Mouse (Mus musculus): ENCODE data around the gene Gm10153. TPM values are rescaled to one million over a fixed set of nuclear protein-coding genes. Genes with fewer than 3 reads are reported as not detected.
"Not testable (repeated sequence)": the region's sequence is repeated elsewhere in the genome, so short reads cannot be mapped to it uniquely, and the experiment has no call there.

Gm10153 gene
- polyA plus RNA-seq (2015; fragmentation: Nextera tagmentation; extraction: Ambion mirVana) = not detected in 2 replicates

DNA sequence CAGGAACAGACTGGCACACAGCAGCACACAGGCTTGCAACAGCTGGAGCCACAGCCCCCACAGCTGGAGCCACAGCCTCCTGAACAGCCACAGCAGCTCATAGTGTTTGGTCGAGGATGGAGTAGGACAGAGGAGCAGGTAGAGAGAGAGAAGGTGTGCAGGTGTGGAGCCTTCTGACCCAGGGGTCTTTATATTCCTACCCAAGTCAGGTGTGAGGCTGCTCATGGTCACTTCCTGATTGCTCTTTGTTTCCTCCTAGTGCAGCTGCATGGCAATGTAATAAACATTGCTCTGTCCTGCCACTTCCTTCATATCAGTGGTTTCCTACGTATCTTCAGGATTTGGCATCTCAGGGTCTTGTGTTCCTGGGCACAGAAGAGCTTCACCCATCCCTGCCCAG lies at the start of gene Gm10153:
Gene Gm10153 (minus strand): TSS at position 101 of the 400 bp plus-strand sequence.
- Histone ChIP-seq H3K9ac (ENCODE audit: low read depth, low read length) (no peak within 1 kb of the TSS), H3K4me1 (ENCODE audit: control insufficient read depth, low read depth, low read length) (no peaks in the 10 kb centered on the region), H3K4me2 (ENCODE audit: low read depth, low read length) (no peak within 1 kb of the TSS), H3K36me3 (ENCODE audit: control insufficient read depth, insufficient read depth) (no peaks in the 10 kb centered on the region), H3K4me3 (ENCODE audit: low read depth, low read length) (no peak within 1 kb of the TSS), H3K27ac (ENCODE audit: low read length) (no peak within 1 kb of the TSS), H3K27me3 (ENCODE audit: control insufficient read depth, insufficient read depth, low read depth, low read length) (no peaks in the 10 kb centered on the region), H3K9me3 (replicated peaks; ENCODE audit: control insufficient read depth, low read length) (no peaks in the 10 kb centered on the region)
- 17% methylated on average over 2 of the region's 2 CpGs for WGBS (ENCODE audit: insufficient replicate concordance)
- no peak for ATAC-seq (ENCODE audit: low read depth)

DNA sequence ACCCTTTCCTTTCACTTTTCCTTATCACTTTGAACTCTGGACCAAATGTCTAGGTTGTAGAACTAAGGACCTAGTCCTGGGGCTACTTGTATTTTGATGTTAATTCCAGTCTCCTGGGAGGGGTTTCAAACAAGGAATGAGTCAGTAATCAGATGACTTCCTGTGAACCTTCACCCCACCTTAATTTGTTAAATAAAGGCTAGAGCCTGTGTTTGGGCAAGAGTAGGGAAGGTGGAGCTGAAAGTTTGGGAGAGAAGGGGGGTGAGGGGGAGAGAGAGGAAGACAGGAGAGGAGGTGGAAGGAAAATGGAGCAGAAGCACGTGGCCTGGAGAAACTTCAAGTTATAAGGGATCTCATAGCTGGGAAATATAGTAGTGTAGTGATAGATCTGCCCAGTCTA lies 41.4 kb upstream of the Gm10153 start:
- no peak overlapping the region for H3K27ac ChIP-seq (ENCODE audit: low read length)

GRCm38 (mm10) chr7:142229871-142230270 lies 39.7 kb upstream of the Gm10153 start, which contains the start of gene Krtap5-5:
Gene Krtap5-5 (minus strand): TSS chr7:142229971.
- H3K4me3 ChIP-seq (ENCODE audit: low read depth, low read length); H3K4me2 ChIP-seq (ENCODE audit: low read depth, low read length); ATAC-seq (ENCODE audit: low read depth); H3K36me3 ChIP-seq (ENCODE audit: control insufficient read depth, insufficient read depth); H3K9me3 ChIP-seq (replicated peaks; ENCODE audit: control insufficient read depth, low read length); H3K9ac ChIP-seq (ENCODE audit: low read depth, low read length); H3K27me3 ChIP-seq (ENCODE audit: control insufficient read depth, insufficient read depth, low read depth, low read length); H3K27ac ChIP-seq (ENCODE audit: low read length); H3K4me1 ChIP-seq (ENCODE audit: control insufficient read depth, low read depth, low read length): not testable (repeated sequence)
- WGBS (ENCODE audit: insufficient replicate concordance) = 26% methylated on average over 3 of the region's 3 CpGs

More for the DNA sequence above, 41.4 kb upstream of the Gm10153 start:
- no peaks in the 10 kb centered on the region for H3K4me1 ChIP-seq (ENCODE audit: control insufficient read depth, low read depth, low read length)
- H3K4me2 ChIP-seq (ENCODE audit: low read depth, low read length) = no peak overlapping the region
- 20% methylated on average over 1 of the region's 1 CpGs for WGBS (ENCODE audit: insufficient replicate concordance)
- H3K36me3 ChIP-seq (ENCODE audit: control insufficient read depth, insufficient read depth) = no peaks in the 10 kb centered on the region
- no peak for ATAC-seq (ENCODE audit: low read depth)
- no peak overlapping the region for H3K9ac ChIP-seq (ENCODE audit: low read depth, low read length)
- H3K27me3 ChIP-seq (ENCODE audit: control insufficient read depth, insufficient read depth, low read depth, low read length) = no peaks in the 10 kb centered on the region
- no peak overlapping the region for H3K4me3 ChIP-seq (ENCODE audit: low read depth, low read length)
- H3K9me3 ChIP-seq (replicated peaks; ENCODE audit: control insufficient read depth, low read length) = no peaks in the 10 kb centered on the region

GRCm38 (mm10) chr7:142224518-142224917 lies 34.3 kb upstream of the Gm10153 start:
- Histone ChIP-seq H3K4me2 (ENCODE audit: low read depth, low read length) (no peak overlapping the region), H3K9me3 (replicated peaks; ENCODE audit: control insufficient read depth, low read length) (no peaks in the 10 kb centered on the region)
- WGBS (ENCODE audit: insufficient replicate concordance) = 24% methylated on average over 2 of the region's 2 CpGs

GRCm38 (mm10) chr7:142212136-142212535 lies 21.9 kb upstream of the Gm10153 start:
- not testable (repeated sequence) for H3K9ac ChIP-seq (ENCODE audit: low read depth, low read length); H3K9me3 ChIP-seq (replicated peaks; ENCODE audit: control insufficient read depth, low read length); H3K4me2 ChIP-seq (ENCODE audit: low read depth, low read length); H3K4me1 ChIP-seq (ENCODE audit: control insufficient read depth, low read depth, low read length); H3K36me3 ChIP-seq (ENCODE audit: control insufficient read depth, insufficient read depth); ATAC-seq (ENCODE audit: low read depth); H3K27ac ChIP-seq (ENCODE audit: low read length); H3K27me3 ChIP-seq (ENCODE audit: control insufficient read depth, insufficient read depth, low read depth, low read length); H3K4me3 ChIP-seq (ENCODE audit: low read depth, low read length)
- WGBS (ENCODE audit: insufficient replicate concordance) = 25% methylated on average over 1 of the region's 1 CpGs

More at GRCm38 (mm10) chr7:142224518-142224917, 34.3 kb upstream of the Gm10153 start:
- H3K9ac ChIP-seq (ENCODE audit: low read depth, low read length) = no peak overlapping the region
- H3K4me3 ChIP-seq (ENCODE audit: low read depth, low read length) = no peak overlapping the region
- no peak overlapping the region for H3K27ac ChIP-seq (ENCODE audit: low read length)
- H3K4me1 ChIP-seq (ENCODE audit: control insufficient read depth, low read depth, low read length) = no peaks in the 10 kb centered on the region
- H3K36me3 ChIP-seq (ENCODE audit: control insufficient read depth, insufficient read depth) = no peaks in the 10 kb centered on the region
- no peak for ATAC-seq (ENCODE audit: low read depth)
- H3K27me3 ChIP-seq (ENCODE audit: control insufficient read depth, insufficient read depth, low read depth, low read length) = no peaks in the 10 kb centered on the region

- Histone ChIP-seq H3K36me3 (ENCODE audit: control insufficient read depth, insufficient read depth) (no peaks in the 10 kb centered on the region), H3K27me3 (ENCODE audit: control insufficient read depth, insufficient read depth, low read depth, low read length) (no peaks in the 10 kb centered on the region), H3K4me2 (ENCODE audit: low read depth, low read length) (no peak within 1 kb of the TSS), H3K27ac (ENCODE audit: low read length) (no peak within 1 kb of the TSS), H3K9me3 (replicated peaks; ENCODE audit: control insufficient read depth, low read length) (no peaks in the 10 kb centered on the region), H3K9ac (ENCODE audit: low read depth, low read length) (no peak within 1 kb of the TSS), H3K4me3 (ENCODE audit: low read depth, low read length) (no peak within 1 kb of the TSS), H3K4me1 (ENCODE audit: control insufficient read depth, low read depth, low read length) (no peaks in the 10 kb centered on the region)
- 35% methylated on average over 1 of the region's 1 CpGs for WGBS (ENCODE audit: insufficient replicate concordance)
- no peak for ATAC-seq (ENCODE audit: low read depth)
These were observed 21.4 kb upstream of the Gm10153 start, which contains the start of gene Gm7579 for GRCm38 (mm10) chr7:142211559-142211958. Gene Gm7579 (plus strand): TSS chr7:142211859.

GRCm38 (mm10) chr7:142206891-142207290 lies 16.7 kb upstream of the Gm10153 start:
- WGBS (ENCODE audit: insufficient replicate concordance) = 63% methylated on average over 5 of the region's 5 CpGs
- H3K9me3 ChIP-seq (replicated peaks; ENCODE audit: control insufficient read depth, low read length); H3K4me2 ChIP-seq (ENCODE audit: low read depth, low read length); H3K27ac ChIP-seq (ENCODE audit: low read length); H3K9ac ChIP-seq (ENCODE audit: low read depth, low read length); H3K36me3 ChIP-seq (ENCODE audit: control insufficient read depth, insufficient read depth); ATAC-seq (ENCODE audit: low read depth); H3K4me3 ChIP-seq (ENCODE audit: low read depth, low read length); H3K27me3 ChIP-seq (ENCODE audit: control insufficient read depth, insufficient read depth, low read depth, low read length); H3K4me1 ChIP-seq (ENCODE audit: control insufficient read depth, low read depth, low read length): not testable (repeated sequence)

DNA sequence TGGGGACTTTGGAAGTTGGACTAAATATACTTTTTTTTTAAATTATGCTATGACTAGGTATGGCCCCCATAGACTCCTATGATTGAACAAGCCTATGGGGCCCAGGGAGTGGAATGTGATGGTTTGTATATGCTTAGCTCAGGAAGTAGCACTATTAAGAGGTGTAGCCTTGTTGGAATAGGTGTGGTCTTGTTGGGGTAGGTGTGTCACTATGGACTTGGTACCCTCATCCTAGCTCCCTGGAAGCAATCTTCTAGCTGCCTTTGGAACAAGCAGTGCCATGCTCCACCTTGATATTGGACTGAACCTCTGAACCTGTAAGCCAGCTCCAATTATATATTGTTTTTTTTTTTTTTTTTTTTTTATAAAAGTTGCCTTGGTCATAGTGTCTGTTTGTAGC lies 15.3 kb upstream of the Gm10153 start:
- Histone ChIP-seq H3K4me3 (ENCODE audit: low read depth, low read length) (no peak overlapping the region), H3K4me1 (ENCODE audit: control insufficient read depth, low read depth, low read length) (no peaks in the 10 kb centered on the region), H3K9ac (ENCODE audit: low read depth, low read length) (no peak overlapping the region), H3K27me3 (ENCODE audit: control insufficient read depth, insufficient read depth, low read depth, low read length) (no peaks in the 10 kb centered on the region), H3K27ac (ENCODE audit: low read length) (no peak overlapping the region), H3K4me2 (ENCODE audit: low read depth, low read length) (no peak overlapping the region), H3K9me3 (replicated peaks; ENCODE audit: control insufficient read depth, low read length) (no peaks in the 10 kb centered on the region), H3K36me3 (ENCODE audit: control insufficient read depth, insufficient read depth) (no peaks in the 10 kb centered on the region)
- ATAC-seq (ENCODE audit: low read depth) = no peak

GRCm38 (mm10) chr7:142201064-142201463 lies 10.9 kb upstream of the Gm10153 start, which contains the start of gene Krtap5-3:
Gene Krtap5-3 (plus strand): TSS chr7:142201364.
- Histone ChIP-seq H3K4me1 (ENCODE audit: control insufficient read depth, low read depth, low read length) (no peaks in the 10 kb centered on the region), H3K27me3 (ENCODE audit: control insufficient read depth, insufficient read depth, low read depth, low read length) (no peaks in the 10 kb centered on the region), H3K4me3 (ENCODE audit: low read depth, low read length) (no peak within 1 kb of the TSS), H3K9ac (ENCODE audit: low read depth, low read length) (no peak within 1 kb of the TSS), H3K27ac (ENCODE audit: low read length) (no peak within 1 kb of the TSS), H3K9me3 (replicated peaks; ENCODE audit: control insufficient read depth, low read length) (no peaks in the 10 kb centered on the region), H3K4me2 (ENCODE audit: low read depth, low read length) (no peak within 1 kb of the TSS), H3K36me3 (ENCODE audit: control insufficient read depth, insufficient read depth) (no peaks in the 10 kb centered on the region)
- WGBS (ENCODE audit: insufficient replicate concordance) = 60% methylated on average over 1 of the region's 1 CpGs
- ATAC-seq (ENCODE audit: low read depth) = no peak
